In genomic region chr10:42583902-42584435, GRCm38 (mm10) we compare ENCODE assay signal across 8 mouse cellular contexts. TPM values are rescaled to one million over a fixed set of nuclear protein-coding genes. Genes with fewer than 3 reads are reported as not detected.
DNase-seq lines count a peak whose midpoint lies in the region; ATAC-seq and TF ChIP-seq lines count a peak whose summit lies in the region.
"Had no signal": no experiment of that assay in that cellular context is flagged by ENCODE, and none has a peak within 500 bp of the region (broad histone marks: within the 10 kb centered on the region; RNA-seq: fewer than 3 reads in every experiment).

No protein-coding gene starts in this region.

- WGBS in liver, embryonic 13.5 days (ENCODE audit: insufficient replicate concordance), result 2% methylated on average over 32 of the region's 32 CpGs
- 1% methylated on average over 32 of the region's 32 CpGs for WGBS in liver, embryonic 11.5 days
- WGBS in embryonic facial prominence, embryonic 13.5 days, result under 1% methylated on average over 32 of the region's 32 CpGs
- WGBS in intestine, embryonic 15.5 days, result 2% methylated on average over 32 of the region's 32 CpGs
- 2% methylated on average over 32 of the region's 32 CpGs for WGBS in olfactory bulb, adult 2 months

- no peak for TF ChIP-seq CTCF in olfactory bulb, adult 2 months (IDR thresholded peaks at IDR 0.05; ENCODE audit: insufficient read depth, low read depth, low read length)

- no peak overlapping the region for H3K27ac ChIP-seq in liver, embryonic 13.5 days
- no peak overlapping the region for H3K27ac ChIP-seq in liver, embryonic 11.5 days (ENCODE audit: low read depth, low read length)
- H3K27ac ChIP-seq in embryonic facial prominence, embryonic 13.5 days, result no peak overlapping the region
- no peak overlapping the region for H3K27ac ChIP-seq in intestine, embryonic 15.5 days
- no peak overlapping the region for H3K27ac ChIP-seq in olfactory bulb, adult 2 months (ENCODE audit: insufficient read depth, low read depth, low read length)

- DNase-seq in liver, embryonic 13.5 days, result no peak
- no peak for DNase-seq in liver, embryonic 11.5 days (ENCODE audit: low spot score)
- DNase-seq in adrenal gland, postnatal 14 days, result no peak
- DNase-seq in adrenal gland, postnatal 4 days (ENCODE audit: low spot score in 2 of 2), result no peak

- H3K27me3 ChIP-seq in liver, embryonic 13.5 days, result peaks cover 100% of the 10 kb centered on the region
- peaks cover 99% of the 10 kb centered on the region for H3K27me3 ChIP-seq in liver, embryonic 11.5 days (replicated peaks; ENCODE audit: control insufficient read depth, insufficient read depth, low read length)
- H3K27me3 ChIP-seq in embryonic facial prominence, embryonic 13.5 days, result peaks cover 99% of the 10 kb centered on the region
- peaks cover 94% of the 10 kb centered on the region for H3K27me3 ChIP-seq in intestine, embryonic 15.5 days (replicated peaks)

- 0 out of 2 replicates have a peak overlapping the region, but pooled peaks have one; percentile 19 for H3K4me2 ChIP-seq in liver, embryonic 13.5 days
- H3K4me2 ChIP-seq in liver, embryonic 11.5 days, result no peak overlapping the region; the same call in 1 of the 2 replicates
- peak overlapping the region; percentile 55 for H3K4me2 ChIP-seq in embryonic facial prominence, embryonic 13.5 days
- H3K4me2 ChIP-seq in intestine, embryonic 15.5 days (replicated peaks), result peak overlapping the region; percentile 14; the same call in 1 of the 2 replicates

- ATAC-seq in liver, embryonic 13.5 days (ENCODE audit: low read depth), result no peak
- no peak for ATAC-seq in liver, embryonic 11.5 days (replicated peaks; ENCODE audit: low FRiP score)
- no peak for ATAC-seq in embryonic facial prominence, embryonic 13.5 days (ENCODE audit: insufficient number of reproducible peaks, insufficient read depth, low FRiP score, low TSS enrichment, low read depth)
- no peak for ATAC-seq in intestine, embryonic 15.5 days

- H3K36me3 ChIP-seq in liver, embryonic 13.5 days, result no peaks in the 10 kb centered on the region
- no peaks in the 10 kb centered on the region for H3K36me3 ChIP-seq in liver, embryonic 11.5 days (ENCODE audit: control insufficient read depth, insufficient read depth, low read length)
- H3K36me3 ChIP-seq in embryonic facial prominence, embryonic 13.5 days, result no peaks in the 10 kb centered on the region
- no peaks in the 10 kb centered on the region for H3K36me3 ChIP-seq in intestine, embryonic 15.5 days

- TF ChIP-seq POLR2A in olfactory bulb, adult 2 months (IDR thresholded peaks at IDR 0.05; ENCODE audit: insufficient read depth, low read depth, low read length), result no peak

- H3K4me3 ChIP-seq in liver, embryonic 13.5 days (replicated peaks), result no peak overlapping the region
- no peak overlapping the region for H3K4me3 ChIP-seq in liver, embryonic 11.5 days (ENCODE audit: low read depth, low read length)
- H3K4me3 ChIP-seq in embryonic facial prominence, embryonic 13.5 days, result peak overlapping the region; percentile 36
- H3K4me3 ChIP-seq in intestine, embryonic 15.5 days (replicated peaks), result 0 out of 2 replicates have a peak overlapping the region, but pooled peaks have one; percentile 4
- H3K4me3 ChIP-seq in olfactory bulb, adult 2 months (ENCODE audit: insufficient read depth, low read depth, low read length), result peak overlapping the region; percentile 14; the same call in 1 of the 2 replicates
- H3K4me3 ChIP-seq: myocyte had no signal

- H3K4me1 ChIP-seq in liver, embryonic 13.5 days (replicated peaks), result peaks cover 23% of the 10 kb centered on the region
- peaks cover 5% of the 10 kb centered on the region; the same call in 1 of the 2 replicates for H3K4me1 ChIP-seq in liver, embryonic 11.5 days (replicated peaks; ENCODE audit: control insufficient read depth, insufficient read depth, low read length)
- peaks cover 31% of the 10 kb centered on the region for H3K4me1 ChIP-seq in embryonic facial prominence, embryonic 13.5 days
- H3K4me1 ChIP-seq in intestine, embryonic 15.5 days (replicated peaks), result peaks cover 22% of the 10 kb centered on the region
- peaks cover 26% of the 10 kb centered on the region for H3K4me1 ChIP-seq in olfactory bulb, adult 2 months (ENCODE audit: control insufficient read depth, insufficient read depth, low read length)

- H3K9me3 ChIP-seq in liver, embryonic 13.5 days (replicated peaks), result no peaks in the 10 kb centered on the region
- no peaks in the 10 kb centered on the region for H3K9me3 ChIP-seq in liver, embryonic 11.5 days (ENCODE audit: control insufficient read depth, low read length)
- no peaks in the 10 kb centered on the region for H3K9me3 ChIP-seq in embryonic facial prominence, embryonic 13.5 days
- no peaks in the 10 kb centered on the region for H3K9me3 ChIP-seq in intestine, embryonic 15.5 days

- H3K9ac ChIP-seq in liver, embryonic 13.5 days, result no peak overlapping the region
- H3K9ac ChIP-seq in liver, embryonic 11.5 days (ENCODE audit: low read depth, low read length), result no peak overlapping the region
- 0 out of 2 replicates have a peak overlapping the region, but pooled peaks have one; percentile 32 for H3K9ac ChIP-seq in embryonic facial prominence, embryonic 13.5 days
- H3K9ac ChIP-seq in intestine, embryonic 15.5 days, result no peak overlapping the region

RNA-seq across cellular contexts. Expression of gene Ostm1, which starts 0.3 kb away (rescaled TPM):
- polyA plus RNA-seq in liver, embryonic 13.5 days (2015; fragmentation: Nextera tagmentation; extraction: Ambion mirVana), result 15.6 and 18.4 TPM in 2 replicates
- 24.8 and 27.7 TPM in 2 replicates for polyA plus RNA-seq in liver, embryonic 11.5 days (2014; fragmentation: Nextera tagmentation; extraction: Ambion mirVana)
- 10.8 and 12.5 TPM in 2 replicates for polyA plus RNA-seq in embryonic facial prominence, embryonic 13.5 days (2015; fragmentation: Nextera tagmentation; extraction: Ambion mirVana)
- polyA plus RNA-seq in intestine, embryonic 15.5 days (2015; fragmentation: Nextera tagmentation; extraction: Ambion mirVana), result 14.5 and 16.3 TPM in 2 replicates
- polyA plus RNA-seq in olfactory bulb, adult 2 months (2012; ENCODE audit: insufficient read depth, insufficient read length, low replicate concordance, missing spikeins), result not detected in 2 replicates
- total RNA-seq in adrenal gland, postnatal 14 days (2021), result 20.4 and 25.2 TPM in 2 replicates
- 10 to 100 TPM; 24.8 to 27.3 TPM for total RNA-seq in adrenal gland, postnatal 4 days (2021)

RNA-seq across cellular contexts. Expression of gene Nr2e1, which starts 0.5 kb away (rescaled TPM):
- polyA plus RNA-seq in liver, embryonic 13.5 days (2015; fragmentation: Nextera tagmentation; extraction: Ambion mirVana), result not detected in 2 replicates
- polyA plus RNA-seq in liver, embryonic 11.5 days (2014; fragmentation: Nextera tagmentation; extraction: Ambion mirVana), result not detected in 2 replicates
- polyA plus RNA-seq in embryonic facial prominence, embryonic 13.5 days (2015; fragmentation: Nextera tagmentation; extraction: Ambion mirVana), result 1.3 and 2.3 TPM in 2 replicates
- polyA plus RNA-seq in intestine, embryonic 15.5 days (2015; fragmentation: Nextera tagmentation; extraction: Ambion mirVana), result 0.05 TPM in 1 of 2 replicates, not detected in the other
- not detected in 2 replicates for polyA plus RNA-seq in olfactory bulb, adult 2 months (2012; ENCODE audit: insufficient read depth, insufficient read length, low replicate concordance, missing spikeins)
- total RNA-seq in adrenal gland, postnatal 14 days (2021), result not detected in 2 replicates
- not detected for total RNA-seq in adrenal gland, postnatal 4 days (2021)
- polyA plus RNA-seq: myocyte had no signal

Comparison
In these comparisons a context has a peak if more than half of its experiments do, and no peak if none do; other contexts are left out.
1. H3K4me3 ChIP-seq: peak in embryonic facial prominence, embryonic 13.5 days (single experiment), intestine, embryonic 15.5 days (single experiment) and olfactory bulb, adult 2 months (single experiment); none in liver, embryonic 13.5 days (single experiment) and liver, embryonic 11.5 days (single experiment).